Mouse (Mus musculus): Measurements from ENCODE around the gene Tmeff1. TPM values are rescaled to one million over a fixed set of nuclear protein-coding genes. Genes with fewer than 3 reads are reported as not detected.

Tmeff1 gene
- polyA plus RNA-seq, 1 experiment from 2014 or later: 8.4 TPM

DNA sequence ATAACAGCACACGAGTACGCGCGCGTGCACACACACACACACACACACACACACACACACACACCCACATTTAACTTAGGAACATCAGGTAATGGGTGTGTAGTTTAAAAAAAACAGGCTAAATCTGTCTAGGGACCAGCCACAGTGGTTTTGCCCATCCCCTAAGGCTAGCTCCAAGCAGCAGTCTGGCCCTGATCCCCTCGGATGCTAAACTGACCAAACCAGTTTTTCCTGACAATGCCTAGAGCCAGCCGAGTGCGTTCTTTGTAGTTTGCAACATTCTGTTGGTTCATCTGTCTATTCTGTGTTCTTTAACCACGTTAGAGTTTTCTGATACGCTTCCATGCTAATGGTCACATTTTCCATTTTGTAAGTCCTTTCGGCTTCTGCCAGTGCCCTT is 112.3 kb downstream of the Tmeff1 start:
- no peak for ATAC-seq (replicated peaks; ENCODE audit: extremely low read depth, insufficient read depth, low FRiP score)
- Histone ChIP-seq H3K4me2 (ENCODE audit: low read depth, low read length) (no peak overlapping the region), H3K9me3 (replicated peaks; ENCODE audit: control insufficient read depth, low read length) (0 out of 2 replicates have a peak, but pooled peaks cover 2% of the 10 kb centered on the region), H3K9ac (ENCODE audit: low read length) (no peak overlapping the region), H3K4me3 (ENCODE audit: low read length) (no peak overlapping the region), H3K36me3 (ENCODE audit: control insufficient read depth, insufficient read depth) (no peaks in the 10 kb centered on the region), H3K27me3 (ENCODE audit: control insufficient read depth, insufficient read depth, low read length) (no peaks in the 10 kb centered on the region), H3K27ac (ENCODE audit: low read length) (no peak overlapping the region), H3K4me1 (ENCODE audit: control insufficient read depth, insufficient read depth, low read length) (no peaks in the 10 kb centered on the region)
- WGBS: 62% methylated on average over 11 of the region's 11 CpGs

Other genes starting within 250 kb of the Tmeff1 start
- gene Tex10, start 111.7 kb upstream of the Tmeff1 start, polyA plus RNA-seq (2015; fragmentation: Nextera tagmentation; extraction: Ambion mirVana): 29.4 and 32.3 TPM in 2 replicates
- gene Msantd3, start 45.2 kb upstream of the Tmeff1 start, polyA plus RNA-seq (2015; fragmentation: Nextera tagmentation; extraction: Ambion mirVana): 20.8 and 22.8 TPM in 2 replicates
- gene Cavin4, start 78.3 kb downstream of the Tmeff1 start, polyA plus RNA-seq (2015; fragmentation: Nextera tagmentation; extraction: Ambion mirVana): 20.8 and 27.6 TPM in 2 replicates

Data from heart, embryonic 16.5 days (tissue).